Mouse (Mus musculus): ENCODE measurements around the gene Tcaim.
"Not testable (repeated sequence)": the region's sequence is repeated elsewhere in the genome, so short reads cannot be mapped to it uniquely, and the experiment has no call there.

Gene Tcaim

DNA sequence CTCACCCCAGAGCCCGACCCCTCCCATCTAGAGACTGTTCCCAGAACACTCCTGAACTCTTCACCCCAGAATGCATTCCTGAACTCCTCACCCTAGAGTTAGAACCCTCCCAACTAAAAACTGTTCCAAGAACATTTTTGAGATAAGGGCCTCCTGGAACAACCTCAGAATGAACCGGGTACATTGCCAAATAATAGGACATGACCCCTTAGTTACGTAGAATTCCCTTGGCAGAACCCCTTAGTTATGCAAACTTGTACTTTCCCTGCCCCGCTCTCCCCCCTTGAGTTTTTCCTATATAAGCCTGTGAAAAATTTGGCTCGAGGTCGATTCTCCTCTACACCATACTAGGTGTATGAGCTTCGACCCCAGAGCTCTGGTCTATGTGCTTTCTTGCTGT lies 49.8 kb downstream of the Tcaim start:
- DNase-seq (ENCODE audit: low spot score): not testable (repeated sequence)

DNA sequence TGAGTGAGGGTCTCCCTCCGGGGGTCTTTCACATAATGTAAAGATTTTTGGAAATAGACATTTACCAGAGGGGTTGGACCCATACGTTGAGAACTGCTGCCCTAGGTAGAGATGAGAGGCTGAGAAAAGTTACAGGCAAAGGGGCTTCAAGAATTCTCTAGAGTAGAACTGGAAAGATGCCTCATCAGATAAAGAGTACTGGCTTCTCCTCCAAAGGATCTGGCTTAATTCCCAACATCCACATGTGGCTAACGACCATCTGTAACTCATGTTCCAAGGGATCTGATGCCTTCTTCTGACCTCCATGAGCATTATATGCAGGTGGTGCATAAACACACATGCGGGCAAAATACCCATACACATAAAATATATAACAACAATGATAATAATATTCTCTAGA lies 50.3 kb downstream of the Tcaim start:
- DNase-seq (ENCODE audit: low spot score): no peak

DNA sequence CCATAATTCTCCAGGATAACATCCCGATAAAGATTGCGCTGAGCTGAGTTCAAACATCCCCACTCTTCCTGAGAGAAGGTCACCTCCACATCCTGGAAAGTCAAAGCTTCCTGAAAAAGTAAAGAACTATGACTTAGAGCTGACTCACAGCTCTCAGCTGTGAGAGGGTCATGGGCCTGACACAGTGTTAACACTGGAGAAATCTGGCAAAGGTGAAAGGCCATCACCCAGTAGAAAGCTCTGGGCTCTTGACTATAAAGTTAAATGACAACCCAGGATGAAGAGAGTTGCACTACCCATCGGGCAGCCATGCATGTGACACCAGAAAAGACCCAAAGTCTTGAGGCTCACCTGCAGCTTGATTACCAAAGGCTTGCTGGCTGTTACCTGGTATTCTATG lies 51.4 kb downstream of the Tcaim start:
- no peak for DNase-seq (ENCODE audit: low spot score)

DNA sequence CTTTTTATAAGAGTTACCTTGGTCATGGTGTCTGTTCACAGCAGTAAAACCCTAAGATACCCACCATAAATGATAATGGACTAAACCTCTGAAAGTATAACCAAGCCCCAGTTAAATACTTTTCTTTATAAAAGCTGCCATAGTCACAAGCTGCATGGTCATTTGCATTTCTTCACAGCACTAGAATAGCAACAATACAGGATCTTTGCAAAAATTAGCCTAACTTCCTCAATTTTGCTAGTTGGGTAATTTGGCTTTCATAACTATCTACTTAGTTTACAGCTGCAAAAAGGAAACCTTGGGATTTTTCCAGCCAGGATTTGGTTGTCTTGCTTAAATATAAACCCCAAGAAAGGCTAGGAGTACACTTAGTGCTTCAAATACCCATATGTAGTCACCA lies 55.4 kb downstream of the Tcaim start:
- no peak for DNase-seq (ENCODE audit: low spot score)

DNA sequence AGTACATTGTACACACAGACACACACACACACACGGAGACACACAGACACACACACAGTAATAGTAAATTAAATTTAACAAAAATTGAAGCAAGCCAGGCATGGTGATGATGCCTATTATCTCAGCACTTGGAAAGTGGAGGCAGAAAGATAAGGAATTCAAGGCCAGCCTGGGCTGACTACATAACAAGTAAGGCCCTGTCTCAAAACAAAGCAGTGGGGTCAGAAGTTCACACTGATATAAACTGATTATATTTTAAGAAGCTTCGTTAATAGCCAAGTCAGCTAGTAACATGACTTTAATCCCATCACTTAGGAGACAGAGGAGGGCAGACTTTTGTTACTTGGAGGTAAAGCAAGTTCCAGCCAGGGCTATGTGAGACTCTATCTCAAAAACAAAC lies 58.4 kb downstream of the Tcaim start:
- no peak for DNase-seq (ENCODE audit: low spot score)

DNA sequence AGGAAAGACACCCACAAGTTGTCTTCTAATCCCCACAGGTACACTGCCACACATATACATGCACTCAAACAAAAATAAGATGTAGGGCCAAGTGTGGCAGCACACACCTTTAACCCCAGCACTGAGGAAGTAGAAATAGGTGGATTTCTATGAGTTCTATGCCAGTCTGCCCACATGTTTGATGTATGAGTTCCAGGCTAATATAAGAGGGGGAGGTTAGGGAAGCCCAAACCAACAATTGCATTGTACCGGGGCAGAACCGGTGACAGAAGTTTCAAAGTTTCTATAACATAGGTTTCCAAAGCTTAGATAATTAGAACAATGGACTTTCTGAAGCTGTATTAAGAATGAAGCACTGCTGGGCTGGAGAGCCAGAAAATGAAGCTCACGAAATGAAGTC lies 59.5 kb downstream of the Tcaim start:
- no peak for DNase-seq (ENCODE audit: low spot score)

DNA sequence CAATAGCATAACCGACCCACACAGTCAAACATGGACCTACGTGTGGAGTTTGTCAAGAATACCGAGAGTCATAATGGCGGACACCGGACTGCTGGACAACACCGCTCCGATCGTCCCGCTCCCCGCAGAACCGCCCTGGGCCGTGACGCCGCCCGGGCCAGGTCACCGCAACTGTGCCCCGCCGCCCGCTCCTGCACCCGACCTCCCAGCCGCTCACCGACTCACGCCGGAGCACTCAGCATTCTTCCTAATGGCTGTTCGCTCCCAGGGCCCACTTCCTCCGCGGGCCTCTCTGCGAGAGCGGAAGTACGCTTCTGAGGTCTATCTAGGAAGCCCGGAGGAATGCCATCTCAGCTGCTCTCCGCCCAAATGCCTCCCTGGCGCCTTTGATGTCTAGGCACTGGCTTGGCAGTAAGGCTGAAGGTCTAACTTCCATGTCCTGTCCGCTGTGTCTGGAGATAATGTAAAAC lies 60.4 kb downstream of the Tcaim start, which contains the start of gene Zfp445:
TSS of gene Zfp445 (minus strand) at position 310 of the 470 bp plus-strand sequence.
- DNase-seq (ENCODE audit: low spot score): peak; percentile 64

DNA sequence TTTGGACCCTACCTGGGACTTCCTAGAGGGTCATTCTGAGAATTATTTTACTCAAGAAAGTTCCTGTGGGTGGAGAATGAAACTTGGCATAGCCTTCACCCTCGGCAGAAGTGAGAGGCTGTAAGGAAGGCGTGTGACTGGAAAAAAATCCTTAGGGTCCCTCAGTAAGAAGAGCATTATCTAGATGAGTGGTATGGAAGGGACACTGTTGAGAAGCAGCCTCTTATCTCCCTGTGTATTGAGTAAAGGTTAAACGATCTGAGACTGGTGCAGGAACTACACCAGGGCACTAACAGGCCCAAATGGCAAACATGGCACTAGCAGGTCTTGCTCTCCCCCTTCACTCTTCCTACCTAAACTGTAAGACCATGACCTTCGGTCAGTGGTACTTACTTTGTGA lies 60.9 kb downstream of the Tcaim start:
- no peak for DNase-seq (ENCODE audit: low spot score)

DNA sequence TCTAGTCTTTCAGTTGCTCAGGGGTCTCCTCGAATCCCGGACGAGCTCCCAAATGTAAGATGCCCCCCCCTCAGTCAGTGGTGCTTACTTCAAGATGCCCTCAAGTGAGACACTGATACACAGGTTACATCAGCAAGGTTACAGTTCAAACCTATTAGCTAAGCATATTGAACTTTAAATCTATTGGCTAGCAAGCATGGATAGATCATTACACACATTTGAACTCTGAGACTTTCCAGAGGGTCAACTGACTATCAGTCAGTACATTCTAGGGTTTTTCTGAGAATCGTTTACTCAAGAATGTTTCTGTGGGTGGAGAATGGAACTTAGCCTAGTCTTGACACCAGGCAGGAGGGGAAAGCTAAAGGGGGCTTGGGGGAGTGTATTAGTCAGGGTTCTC lies 67.3 kb downstream of the Tcaim start:
- DNase-seq (ENCODE audit: low spot score): no peak

DNA sequence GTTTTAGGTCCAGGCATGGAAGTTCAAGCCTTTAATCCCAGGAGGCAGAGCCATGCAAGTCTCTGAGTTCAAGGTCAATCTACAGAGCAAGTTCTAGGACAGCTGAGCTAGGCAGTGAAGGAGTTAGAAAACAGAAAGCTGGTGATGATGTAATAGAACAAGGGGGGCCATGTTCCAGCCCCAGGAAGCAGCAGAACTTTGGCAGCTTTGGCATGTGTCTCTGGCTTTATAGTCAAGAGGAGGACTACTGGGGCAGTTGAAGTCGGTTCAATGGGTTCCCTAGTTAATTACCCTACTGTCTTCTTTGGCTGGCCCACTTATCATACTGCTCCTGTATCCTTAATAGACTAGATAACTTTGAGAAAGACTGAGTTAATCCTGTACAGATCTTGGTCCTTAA lies 69.3 kb downstream of the Tcaim start:
- DNase-seq (ENCODE audit: low spot score): no peak

DNA sequence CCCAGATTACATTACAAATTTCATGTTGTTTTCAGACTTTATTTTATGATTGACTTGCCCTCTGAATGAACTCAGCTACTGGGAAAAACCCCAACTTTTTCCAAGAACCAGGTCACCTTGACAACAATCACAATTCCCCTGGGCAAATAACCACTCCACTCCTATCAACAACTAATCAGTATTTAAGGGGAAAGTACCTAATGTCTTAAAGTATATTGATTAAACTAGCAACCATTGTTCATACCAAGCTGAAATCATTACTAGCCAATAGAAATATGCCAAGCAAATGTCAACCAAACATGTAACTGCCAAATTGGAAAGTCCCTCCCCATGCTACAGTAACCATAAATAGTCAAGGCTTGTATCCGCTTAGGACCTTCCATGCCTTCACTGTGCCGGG lies 69.8 kb downstream of the Tcaim start:
- no peak for DNase-seq (ENCODE audit: low spot score)

DNA sequence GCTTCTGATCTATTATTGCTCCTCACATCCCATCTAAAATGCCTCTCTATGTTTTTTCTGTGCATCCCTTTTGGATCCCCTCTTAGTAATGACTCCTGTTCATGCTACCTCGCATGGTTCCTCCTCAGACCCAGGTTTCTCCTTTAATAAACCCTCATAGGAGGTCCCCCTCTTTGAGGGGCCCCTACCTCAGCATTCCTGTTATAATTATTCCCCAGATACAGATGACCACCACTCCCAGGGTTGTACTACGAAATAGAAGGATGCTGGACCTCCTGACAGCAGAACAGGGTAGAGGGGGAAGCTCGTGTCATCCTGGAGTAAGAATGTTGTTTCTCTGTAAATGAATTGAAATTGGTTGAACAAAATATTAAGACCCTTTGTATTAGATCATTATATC lies 80.0 kb downstream of the Tcaim start, which contains the start of gene Zkscan7:
TSS of gene Zkscan7 (plus strand) at position 301 of the 400 bp plus-strand sequence.
- no peak for DNase-seq (ENCODE audit: low spot score)
